Mouse (Mus musculus) limb, embryonic 11.5 days (tissue): ENCODE results near the gene Amdhd2. TPM values are rescaled to one million over a fixed set of nuclear protein-coding genes. Genes with fewer than 3 reads are reported as not detected.

ENCODE experiments used
- ATAC-seq: fragments of 200-750 bp; cut with Nextera tagmentation; 2 replicates; pipeline ENCODE4 v1.8.0; 2017; ENCODE audit warnings: low read depth; ENCODE audit not compliant: insufficient number of reproducible peaks, low FRiP score, low TSS enrichment
- DNase-seq: peaks from one replicate; pipeline ENCODE4 v3.0.0-alpha.2; 2015; ENCODE audit warnings: low spot score
- H3K27ac ChIP-seq: fragments of 300-500 bp; sonication (generic); replicated peaks from 2 replicates; pipeline ENCODE4 v1.5.1; 2014; ENCODE audit warnings: low read depth, mild to moderate bottlenecking, low read length
- H3K27me3 ChIP-seq: fragments of 300-500 bp; sonication (generic); 2 replicates; pipeline ENCODE4 v1.6.1; 2014; ENCODE audit warnings: mild to moderate bottlenecking, low read length, mixed read lengths; ENCODE audit not compliant: control insufficient read depth, insufficient read depth
- H3K36me3 ChIP-seq: fragments of 300-500 bp; sonication (generic); 2 replicates; pipeline ENCODE4 v1.6.1; 2014; ENCODE audit warnings: mild to moderate bottlenecking, low read length, moderate library complexity, mixed read lengths; ENCODE audit not compliant: control insufficient read depth, insufficient read depth
- H3K4me1 ChIP-seq: fragments of 300-500 bp; sonication (generic); 2 replicates; pipeline ENCODE4 v1.6.1; 2014; ENCODE audit warnings: low read length, mixed read lengths; ENCODE audit not compliant: control insufficient read depth, insufficient read depth
- H3K4me2 ChIP-seq: fragments of 300-500 bp; sonication (generic); 2 replicates; pipeline ENCODE4 v1.6.1; 2014; ENCODE audit warnings: low read depth, mild to moderate bottlenecking, moderate library complexity; ENCODE audit not compliant: severe bottlenecking
- H3K4me3 ChIP-seq: fragments of 300-500 bp; sonication (generic); 2 replicates; pipeline ENCODE4 v1.5.1; 2014; ENCODE audit warnings: low read depth, low read length
- H3K9ac ChIP-seq: fragments of 300-500 bp; sonication (generic); 2 replicates; pipeline ENCODE4 v1.6.1; 2014; ENCODE audit warnings: mild to moderate bottlenecking, low read length
- H3K9me3 ChIP-seq: fragments of 300-500 bp; sonication (generic); 2 replicates; pipeline ENCODE4 v1.6.1; 2016; ENCODE audit warnings: low read length; ENCODE audit not compliant: control insufficient read depth
- WGBS: fragments of 180-500 bp; shearing (Covaris S2); extraction: QIAGEN DNeasy Blood & Tissue Kit; methylation state at CpG from one replicate; pipeline ENCODE4 v1.1.7; 2014; 5-methylcytosine and 5-hydroxymethylcytosine counted together
- polyA plus RNA-seq: library from polyadenylated mRNA; unstranded; fragments of >200 nt; fragmentation: Nextera tagmentation; extraction: Ambion mirVana; gene quantifications from 2 replicates; pipeline ENCODE4 v1.2.1, GENCODE M21; 2014

Amdhd2 gene
- polyA plus RNA-seq, 1 experiment from 2014 or later, result 37.8 TPM

DNA sequence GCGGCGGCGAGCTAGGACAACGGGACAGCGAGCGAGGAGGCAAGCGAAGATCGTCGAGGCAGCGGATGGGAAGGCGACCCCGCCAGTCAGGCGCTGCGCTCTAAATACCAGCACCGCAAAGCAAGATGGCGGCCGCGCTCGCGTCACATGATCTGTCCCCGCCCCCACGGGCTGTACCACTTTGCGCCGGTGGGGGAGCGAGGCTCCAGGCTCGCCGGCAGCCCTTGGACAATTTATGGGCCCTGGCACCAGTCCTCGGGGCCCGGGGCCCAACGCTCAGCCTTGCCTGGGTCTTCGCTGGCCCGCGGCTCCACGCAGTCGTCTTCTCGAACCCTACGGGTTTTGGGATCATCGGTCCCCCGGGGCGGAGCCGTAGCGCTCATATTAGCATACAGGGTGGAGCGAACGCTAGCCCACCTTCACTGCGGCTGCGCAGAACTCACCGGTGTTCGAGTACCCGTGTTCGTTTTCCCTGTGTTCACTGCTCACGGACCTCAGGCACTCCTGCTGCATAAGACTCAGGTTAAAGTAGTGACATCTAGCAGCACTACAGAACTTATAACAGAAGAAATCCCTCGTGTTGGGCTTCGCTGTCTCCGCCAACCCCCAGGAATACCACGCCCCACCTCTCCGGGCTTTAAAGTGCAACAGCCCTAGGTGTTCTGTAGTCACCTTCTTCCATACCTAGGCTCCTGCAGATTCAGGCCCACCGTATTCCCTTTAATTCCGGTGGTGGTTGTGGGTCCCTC lies 5.9 kb upstream of the Amdhd2 start, which contains the start of gene Atp6v0c:
Gene Atp6v0c (minus strand): TSS at position 386 of the 749 bp plus-strand sequence.
- Histone ChIP-seq H3K9me3 (no peaks in the 10 kb centered on the region), H3K27ac (peak within 1 kb of the TSS; percentile 93), H3K27me3 (no peaks in the 10 kb centered on the region), H3K4me1 (peaks cover 11% of the 10 kb centered on the region), H3K9ac (peak within 1 kb of the TSS; percentile 95), H3K36me3 (peaks cover 11% of the 10 kb centered on the region; the same call in 1 of the 2 replicates), H3K4me3 (peak within 1 kb of the TSS; percentile 91), H3K4me2 (peak within 1 kb of the TSS; percentile 86)
- peak; percentile 84 for ATAC-seq
- DNase-seq, result peak; percentile 96
- WGBS, result under 1% methylated on average over 58 of the region's 58 CpGs

DNA sequence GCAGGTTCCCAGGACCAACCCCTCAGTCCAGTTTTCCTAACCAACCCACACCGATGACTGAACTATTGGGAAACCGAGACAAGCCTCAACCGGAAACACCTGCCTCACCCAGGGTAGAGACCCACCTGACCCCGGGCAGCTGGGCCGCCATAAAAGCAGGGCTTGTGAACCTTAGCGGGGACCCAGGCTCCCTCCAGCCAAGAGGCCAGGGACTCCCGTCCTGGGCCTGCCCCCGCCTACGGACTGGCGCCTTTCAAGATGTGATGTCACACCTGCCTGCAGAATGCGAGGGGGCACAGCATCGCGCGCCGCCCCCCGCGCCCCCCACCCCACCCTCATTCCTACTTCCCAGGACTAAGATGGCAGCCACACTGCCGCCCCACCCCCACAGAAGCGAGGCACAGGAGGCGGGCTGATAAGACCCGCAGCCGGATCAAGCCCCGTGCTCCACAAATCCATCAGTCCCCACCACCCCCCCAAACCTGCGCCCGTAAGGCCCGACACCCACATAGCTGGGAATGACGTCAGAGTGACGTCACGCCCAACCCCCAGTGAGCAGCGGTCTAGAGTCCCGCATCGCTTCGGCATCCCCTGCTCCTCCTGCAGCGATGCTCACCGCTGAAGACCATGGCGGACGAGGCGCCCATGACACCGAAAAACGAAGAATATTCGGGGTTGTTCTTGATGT lies 5.2 kb upstream of the Amdhd2 start:
- Histone ChIP-seq H3K4me1 (peaks cover 11% of the 10 kb centered on the region), H3K4me2 (peak overlapping the region; percentile 86), H3K9me3 (no peaks in the 10 kb centered on the region), H3K36me3 (peaks cover 11% of the 10 kb centered on the region; the same call in 1 of the 2 replicates), H3K27me3 (no peaks in the 10 kb centered on the region), H3K4me3 (peak overlapping the region; percentile 91), H3K9ac (peak overlapping the region; percentile 95), H3K27ac (peak overlapping the region; percentile 93)
- WGBS, result under 1% methylated on average over 41 of the region's 41 CpGs
- peak; percentile 78 for DNase-seq
- ATAC-seq, result peak; percentile 59; the same call in 1 of the 2 replicates

DNA sequence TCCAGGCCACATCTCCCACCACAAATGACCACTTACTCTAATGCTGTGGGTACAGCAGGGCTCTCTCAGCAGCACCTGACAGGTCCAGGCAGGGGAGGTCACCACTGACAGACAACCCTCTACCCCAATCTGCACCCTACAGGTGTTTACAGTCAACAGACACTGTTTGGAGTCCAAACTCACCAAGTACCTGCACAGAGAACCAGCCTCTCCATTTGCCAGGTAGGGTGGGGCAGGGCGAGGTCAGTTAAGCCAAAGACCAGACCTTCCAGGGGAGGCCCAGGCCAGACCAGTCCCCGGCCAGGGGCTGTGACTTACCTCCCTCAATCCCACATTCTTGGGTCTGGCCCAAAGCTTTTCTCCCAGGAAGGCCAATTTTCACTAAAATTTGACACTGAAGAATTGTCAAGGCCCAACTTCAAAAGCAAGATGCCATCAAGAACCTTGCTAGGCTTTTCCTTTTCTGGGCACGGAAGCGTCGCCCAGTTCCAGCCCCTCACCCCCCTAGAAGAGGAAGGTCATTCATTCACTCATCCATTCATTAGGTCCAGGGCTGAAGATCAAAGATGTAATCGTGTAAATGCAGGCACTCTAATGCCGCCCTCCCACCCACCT lies 4.4 kb upstream of the Amdhd2 start:
- H3K27ac ChIP-seq, result no peak overlapping the region
- H3K9me3 ChIP-seq, result no peaks in the 10 kb centered on the region
- peak overlapping the region; percentile 95 for H3K9ac ChIP-seq
- H3K36me3 ChIP-seq, result peaks cover 11% of the 10 kb centered on the region; the same call in 1 of the 2 replicates
- H3K4me3 ChIP-seq, result peak overlapping the region; percentile 91
- WGBS, result 51% methylated on average over 7 of the region's 7 CpGs
- peaks cover 11% of the 10 kb centered on the region for H3K4me1 ChIP-seq
- H3K4me2 ChIP-seq, result peak overlapping the region; percentile 86
- ATAC-seq, result no peak
- no peak for DNase-seq
- no peaks in the 10 kb centered on the region for H3K27me3 ChIP-seq

DNA sequence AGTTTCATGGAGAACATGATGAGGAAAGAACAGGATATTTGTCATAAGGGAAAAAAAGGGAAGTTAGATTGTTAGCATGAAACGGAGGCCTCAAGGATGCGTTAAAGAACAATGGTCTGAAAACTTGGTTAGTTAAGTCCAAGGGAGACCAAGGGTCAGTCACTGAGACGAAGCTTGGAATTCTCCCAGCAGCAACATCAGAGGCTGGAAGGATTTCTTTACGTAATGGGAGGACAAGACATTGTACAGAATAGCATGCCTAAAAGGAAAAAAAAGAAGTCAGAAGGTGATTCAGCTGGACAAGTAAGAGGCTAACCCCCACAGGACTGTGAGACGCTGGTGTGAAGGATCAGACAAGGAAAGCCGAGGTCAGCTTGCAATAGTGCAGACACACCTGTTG lies 3.6 kb upstream of the Amdhd2 start:
- ATAC-seq (no peak), DNase-seq (no peak)
- Histone ChIP-seq H3K27me3 (no peaks in the 10 kb centered on the region), H3K9me3 (no peaks in the 10 kb centered on the region), H3K27ac (no peak overlapping the region), H3K4me2 (no peak overlapping the region), H3K4me1 (peaks cover 15% of the 10 kb centered on the region), H3K4me3 (no peak overlapping the region), H3K9ac (no peak overlapping the region), H3K36me3 (peaks cover 11% of the 10 kb centered on the region; the same call in 1 of the 2 replicates)
- WGBS, result 91% methylated on average over 6 of the region's 6 CpGs

DNA sequence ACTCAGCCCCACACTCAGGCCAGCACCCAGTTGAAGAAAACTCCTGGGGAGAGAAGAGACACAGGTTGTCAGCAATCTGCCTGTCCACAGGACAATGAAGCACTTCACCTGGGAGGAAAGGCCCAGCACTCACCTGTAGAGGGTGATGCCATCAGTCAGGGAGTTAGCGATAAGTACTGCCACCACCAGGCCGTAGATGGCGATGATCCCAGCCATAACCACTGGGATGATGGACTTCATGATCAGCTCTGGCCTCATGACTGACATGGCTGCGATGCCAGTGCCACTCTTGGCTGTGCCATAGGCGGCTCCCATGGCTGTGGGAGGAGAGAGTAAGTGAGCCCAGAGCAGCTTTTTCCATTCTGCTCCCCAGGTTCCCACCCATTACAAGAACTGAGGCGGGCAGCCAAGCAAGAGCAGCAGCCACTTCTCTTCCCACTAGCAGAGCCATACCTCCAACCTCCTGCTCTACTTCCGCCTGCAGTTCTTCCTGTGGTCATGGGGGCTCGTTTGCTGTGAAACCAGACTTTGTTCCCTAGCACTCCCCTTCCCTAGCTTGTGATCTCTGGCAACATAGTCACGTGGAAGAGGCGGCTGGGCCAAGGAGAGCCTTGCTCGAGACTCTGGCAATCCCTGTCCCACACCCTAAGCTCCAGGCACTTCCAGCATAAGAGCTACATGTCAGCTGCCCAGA lies 1.1 kb upstream of the Amdhd2 start:
- no peak overlapping the region for H3K27ac ChIP-seq
- no peaks in the 10 kb centered on the region for H3K27me3 ChIP-seq
- no peak for DNase-seq
- H3K9me3 ChIP-seq, result no peaks in the 10 kb centered on the region
- no peak overlapping the region for H3K4me3 ChIP-seq
- no peak overlapping the region for H3K4me2 ChIP-seq
- H3K9ac ChIP-seq, result no peak overlapping the region
- peaks cover 10% of the 10 kb centered on the region for H3K4me1 ChIP-seq
- ATAC-seq, result no peak
- peaks cover 11% of the 10 kb centered on the region; the same call in 1 of the 2 replicates for H3K36me3 ChIP-seq
- 83% methylated on average over 11 of the region's 11 CpGs for WGBS

DNA sequence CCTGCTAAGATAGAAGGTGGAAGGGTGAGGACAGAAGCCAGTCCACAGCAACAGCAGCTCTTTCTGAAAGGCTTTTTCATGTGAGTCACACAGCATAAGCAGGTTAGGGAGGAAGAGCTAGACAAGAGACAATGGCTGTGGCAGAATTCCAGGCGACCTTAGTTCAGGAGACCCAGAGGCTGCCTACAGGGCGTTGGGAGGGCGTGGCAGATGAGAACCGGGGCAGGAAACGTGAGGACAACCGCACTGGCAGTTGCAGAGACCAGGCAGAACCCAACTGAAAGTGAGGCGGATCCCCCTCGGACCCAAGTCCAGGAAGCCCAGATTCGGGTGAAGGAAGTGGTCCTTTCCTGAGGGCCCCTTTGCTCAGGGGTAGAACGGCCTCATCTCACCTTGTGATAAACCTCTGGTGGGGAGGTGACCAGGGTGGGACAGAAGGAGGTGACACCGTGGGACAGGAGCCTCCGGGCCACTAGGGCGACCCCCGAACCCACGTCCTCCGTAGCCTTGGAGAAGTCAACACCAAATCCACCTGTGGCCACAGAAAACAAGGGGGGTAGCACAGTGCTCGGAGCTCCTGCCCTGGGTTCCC lies 886 bp downstream of the Amdhd2 start:
- no peaks in the 10 kb centered on the region for H3K9me3 ChIP-seq
- 27% methylated on average over 17 of the region's 17 CpGs for WGBS
- peak overlapping the region; percentile 83 for H3K4me2 ChIP-seq
- no peaks in the 10 kb centered on the region for H3K27me3 ChIP-seq
- ATAC-seq (no peak), DNase-seq (no peak)
- peak overlapping the region; percentile 56 for H3K4me3 ChIP-seq
- peaks cover 9% of the 10 kb centered on the region; the same call in 1 of the 2 replicates for H3K36me3 ChIP-seq
- peaks cover 4% of the 10 kb centered on the region for H3K4me1 ChIP-seq
- H3K9ac ChIP-seq, result peak overlapping the region; percentile 54
- H3K27ac ChIP-seq, result no peak overlapping the region

DNA sequence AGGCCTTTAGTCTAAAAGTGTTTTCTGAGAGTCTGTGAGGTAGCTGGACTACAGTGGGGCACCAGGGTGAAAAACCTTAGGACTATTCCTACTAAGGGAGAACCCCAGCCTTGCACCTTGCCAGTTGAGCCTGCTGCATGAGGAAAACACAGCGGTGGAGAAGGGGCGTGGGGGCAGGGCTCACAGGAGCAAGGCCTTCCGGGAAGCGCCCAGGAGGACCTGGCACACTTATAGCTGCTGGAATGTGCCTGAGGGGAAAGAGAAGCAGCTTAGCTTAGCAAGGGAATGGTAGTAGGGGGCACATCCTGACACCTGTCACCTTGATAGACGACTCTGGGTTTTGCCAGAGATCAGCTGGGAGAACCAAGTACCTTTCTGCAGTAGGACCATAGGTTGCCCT lies 2.1 kb downstream of the Amdhd2 start:
- WGBS, result 86% methylated on average over 5 of the region's 5 CpGs
- Histone ChIP-seq H3K4me2 (no peak overlapping the region), H3K9ac (no peak overlapping the region), H3K9me3 (no peaks in the 10 kb centered on the region), H3K4me1 (peaks cover 3% of the 10 kb centered on the region), H3K36me3 (peaks cover 4% of the 10 kb centered on the region; the same call in 1 of the 2 replicates), H3K4me3 (no peak overlapping the region), H3K27me3 (no peaks in the 10 kb centered on the region), H3K27ac (no peak overlapping the region)
- no peak for DNase-seq
- ATAC-seq, result no peak
